16 mouse cellular contexts compared by ENCODE assay signal in genomic region chr4:101336371-101336770, GRCm38 (mm10).
DNase-seq lines count a peak whose midpoint lies in the region; ATAC-seq and TF ChIP-seq lines count a peak whose summit lies in the region.
"Had no signal": no experiment of that assay in that cellular context is flagged by ENCODE, and none has a peak within 500 bp of the region (broad histone marks: within the 10 kb centered on the region; RNA-seq: fewer than 3 reads in every experiment).

No protein-coding gene starts in this region.

- intact Hi-C loops in heart, postnatal 14 days (cut with DNase I), result no loop called here

- peaks cover 17% of the 10 kb centered on the region for H3K4me1 ChIP-seq in heart, embryonic 12.5 days (replicated peaks)
- H3K4me1 ChIP-seq in midbrain, embryonic 11.5 days (ENCODE audit: control insufficient read depth, insufficient read depth, low read length), result no peaks in the 10 kb centered on the region
- no peaks in the 10 kb centered on the region for H3K4me1 ChIP-seq in midbrain, embryonic 15.5 days
- no peaks in the 10 kb centered on the region; the same call in 1 of the 2 replicates for H3K4me1 ChIP-seq in testis, adult 2 months (ENCODE audit: control insufficient read depth, insufficient read depth, low read length)

- TF ChIP-seq CTCF in testis, adult 2 months (IDR thresholded peaks at IDR 0.05; ENCODE audit: control insufficient read depth, insufficient read depth, insufficient replicate concordance, low read depth, low read length), result no peak

- H3K36me3 ChIP-seq in heart, embryonic 12.5 days, result no peaks in the 10 kb centered on the region
- H3K36me3 ChIP-seq in midbrain, embryonic 11.5 days (ENCODE audit: control insufficient read depth, insufficient read depth, low read length), result no peaks in the 10 kb centered on the region
- no peaks in the 10 kb centered on the region for H3K36me3 ChIP-seq in midbrain, embryonic 15.5 days (replicated peaks)
- no peaks in the 10 kb centered on the region for H3K36me3 ChIP-seq in testis, adult 2 months (ENCODE audit: control insufficient read depth, insufficient read depth, low read length)
- H3K36me3 ChIP-seq: G1E had no signal

- no peak for TF ChIP-seq POLR2A in testis, adult 2 months (IDR thresholded peaks at IDR 0.05; ENCODE audit: control insufficient read depth, low read depth, low read length)

- no peak overlapping the region for H3K4me2 ChIP-seq in heart, embryonic 12.5 days
- H3K4me2 ChIP-seq in midbrain, embryonic 11.5 days, result no peak overlapping the region
- H3K4me2 ChIP-seq in midbrain, embryonic 15.5 days, result no peak overlapping the region

- DNase-seq in heart, adult 11 months, result peak; percentile 74
- no peak for DNase-seq in heart, adult 9 months (ENCODE audit: low spot score in 2 of 2)
- no peak for DNase-seq in heart, postnatal 14 days
- peak; percentile 71 for DNase-seq in midbrain, embryonic 11.5 days (ENCODE audit: low spot score, missing footprints)
- DNase-seq in testis, postnatal 10 days (ENCODE audit: low spot score), result no peak
- DNase-seq: adrenal gland, adult 8-10 months; B cell, adult 2 months; cerebellum, adult 11 months; cerebellum, adult 11-12 months had no signal

- no peaks in the 10 kb centered on the region for H3K9me3 ChIP-seq in heart, embryonic 12.5 days (replicated peaks)
- no peaks in the 10 kb centered on the region for H3K9me3 ChIP-seq in midbrain, embryonic 11.5 days (ENCODE audit: control insufficient read depth, low read length)
- H3K9me3 ChIP-seq in midbrain, embryonic 15.5 days, result no peaks in the 10 kb centered on the region
- H3K9me3 ChIP-seq: G1E had no signal

- no peak overlapping the region for H3K4me3 ChIP-seq in heart, embryonic 12.5 days
- H3K4me3 ChIP-seq in midbrain, embryonic 11.5 days (ENCODE audit: low read depth, low read length), result no peak overlapping the region
- no peak overlapping the region for H3K4me3 ChIP-seq in midbrain, embryonic 15.5 days
- no peak overlapping the region for H3K4me3 ChIP-seq in testis, adult 2 months (ENCODE audit: control insufficient read depth, low read depth, low read length)

- no peak overlapping the region for H3K9ac ChIP-seq in heart, embryonic 12.5 days
- H3K9ac ChIP-seq in midbrain, embryonic 11.5 days (ENCODE audit: low read length), result no peak overlapping the region
- H3K9ac ChIP-seq in midbrain, embryonic 15.5 days, result no peak overlapping the region

- no peaks in the 10 kb centered on the region for H3K27me3 ChIP-seq in heart, embryonic 12.5 days (replicated peaks)
- no peaks in the 10 kb centered on the region for H3K27me3 ChIP-seq in midbrain, embryonic 11.5 days (ENCODE audit: control insufficient read depth, insufficient read depth, low read length)
- no peaks in the 10 kb centered on the region for H3K27me3 ChIP-seq in midbrain, embryonic 15.5 days (replicated peaks)
- H3K27me3 ChIP-seq in testis, adult 2 months (ENCODE audit: control insufficient read depth, insufficient read depth, low read length), result no peaks in the 10 kb centered on the region
- H3K27me3 ChIP-seq: Patski had no signal

- no peak for ATAC-seq in heart, embryonic 12.5 days (ENCODE audit: insufficient number of reproducible peaks, low FRiP score)
- no peak for ATAC-seq in midbrain, embryonic 11.5 days (ENCODE audit: low FRiP score)
- ATAC-seq in midbrain, embryonic 15.5 days (replicated peaks), result no peak
- ATAC-seq: activated CD4-positive, CD25-positive, alpha-beta regulatory T cell, adult 4 months; CD4-positive, CD25-positive, alpha-beta regulatory T cell, adult 4 months; Patski had no signal

- H3K27ac ChIP-seq in heart, embryonic 12.5 days (ENCODE audit: poor library complexity, severe bottlenecking), result 0 out of 2 replicates have a peak overlapping the region, but pooled peaks have one; percentile 8
- H3K27ac ChIP-seq in midbrain, embryonic 11.5 days (ENCODE audit: low read depth, low read length), result no peak overlapping the region
- no peak overlapping the region for H3K27ac ChIP-seq in midbrain, embryonic 15.5 days
- peak overlapping the region; percentile 39; the same call in 1 of the 2 replicates for H3K27ac ChIP-seq in testis, adult 2 months (ENCODE audit: control insufficient read depth, insufficient read depth, low read depth, low read length)

Comparison
In these comparisons a context has a peak if more than half of its experiments do, and no peak if none do; other contexts are left out.
1. DNase-seq: peak in heart, adult 11 months (single experiment) and midbrain, embryonic 11.5 days (single experiment); none in heart, adult 9 months (0 of 2), heart, postnatal 14 days (0 of 2) and testis, postnatal 10 days (single experiment).
2. H3K27ac ChIP-seq: peak in heart, embryonic 12.5 days (single experiment) and testis, adult 2 months (single experiment); none in midbrain, embryonic 11.5 days (single experiment) and midbrain, embryonic 15.5 days (single experiment).